In the genomic region with DNA sequence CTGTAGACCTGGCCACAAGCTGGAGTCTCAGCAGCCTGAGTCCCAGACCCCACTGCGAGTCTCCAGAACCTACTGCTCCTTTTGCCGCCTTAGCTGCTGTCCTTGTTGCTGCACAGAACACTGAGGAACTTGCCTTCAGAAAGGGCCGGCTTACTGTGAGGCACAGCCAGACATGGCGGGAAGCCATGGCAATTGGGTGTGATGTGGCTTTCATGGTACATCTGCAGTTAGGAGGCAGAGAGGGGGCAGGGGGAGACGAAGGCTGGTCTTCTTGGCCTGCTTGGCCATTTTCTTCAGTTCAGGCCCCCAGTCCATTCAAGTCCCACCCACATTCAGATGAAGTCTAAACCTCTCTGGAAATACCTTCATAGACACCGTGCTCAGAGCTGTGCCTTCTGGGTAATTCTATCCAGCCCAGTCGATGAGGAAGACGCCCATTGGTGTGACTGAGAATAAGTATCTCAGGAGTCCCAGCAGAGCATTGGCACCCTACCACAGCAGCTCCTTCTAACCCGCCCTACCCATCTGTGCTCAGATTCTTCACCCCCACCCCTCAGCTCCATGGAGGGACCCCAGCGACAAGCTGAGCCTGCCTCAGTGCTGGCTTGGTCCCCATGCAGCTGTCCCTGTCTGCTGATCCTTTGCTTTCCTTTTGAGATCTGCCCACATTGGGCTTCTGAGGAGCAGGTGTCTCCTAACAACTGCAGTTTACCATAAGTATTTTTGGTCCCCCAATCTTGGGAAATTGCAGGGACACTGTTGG, we compare ENCODE assay signal across 17 mouse cellular contexts. TPM values are rescaled to one million over a fixed set of nuclear protein-coding genes. Genes with fewer than 3 reads are reported as not detected.
DNase-seq lines count a peak whose midpoint lies in the region; ATAC-seq lines count a peak whose summit lies in the region.
"Had no signal": no experiment of that assay in that cellular context is flagged by ENCODE, and none has a peak within 500 bp of the region (broad histone marks: within the 10 kb centered on the region; RNA-seq: fewer than 3 reads in every experiment).

No protein-coding gene starts in this region.

- H3K9me3 ChIP-seq in forebrain, embryonic 13.5 days (replicated peaks) = no peaks in the 10 kb centered on the region
- H3K9me3 ChIP-seq in forebrain, embryonic 11.5 days (ENCODE audit: control insufficient read depth, low read length) = no peaks in the 10 kb centered on the region
- H3K9me3 ChIP-seq in intestine, embryonic 15.5 days = no peaks in the 10 kb centered on the region
- H3K9me3 ChIP-seq: liver, embryonic 12.5 days; neural tube, embryonic 12.5 days; stomach, embryonic 15.5 days had no signal

- no peak overlapping the region for H3K9ac ChIP-seq in forebrain, embryonic 13.5 days
- no peak overlapping the region for H3K9ac ChIP-seq in forebrain, embryonic 11.5 days (ENCODE audit: low read length)
- H3K9ac ChIP-seq in intestine, embryonic 15.5 days = no peak overlapping the region
- H3K9ac ChIP-seq: liver, embryonic 12.5 days; neural tube, embryonic 12.5 days; stomach, embryonic 15.5 days had no signal

- 79% methylated on average over 10 of the region's 10 CpGs for WGBS in forebrain, embryonic 13.5 days
- 88% methylated on average over 10 of the region's 10 CpGs for WGBS in forebrain, embryonic 11.5 days
- 85% methylated on average over 10 of the region's 10 CpGs for WGBS in intestine, embryonic 15.5 days

- H3K36me3 ChIP-seq in forebrain, embryonic 13.5 days (ENCODE audit: poor library complexity, severe bottlenecking) = no peaks in the 10 kb centered on the region
- no peaks in the 10 kb centered on the region for H3K36me3 ChIP-seq in forebrain, embryonic 11.5 days (ENCODE audit: control insufficient read depth, insufficient read depth, low read length)
- no peaks in the 10 kb centered on the region for H3K36me3 ChIP-seq in intestine, embryonic 15.5 days
- H3K36me3 ChIP-seq: heart, embryonic 10.5 days; liver, embryonic 12.5 days; neural tube, embryonic 12.5 days; stomach, embryonic 15.5 days had no signal

- no peak overlapping the region for H3K4me2 ChIP-seq in forebrain, embryonic 13.5 days
- H3K4me2 ChIP-seq in forebrain, embryonic 11.5 days (ENCODE audit: low read depth, low read length, severe bottlenecking) = no peak overlapping the region
- H3K4me2 ChIP-seq in intestine, embryonic 15.5 days (replicated peaks) = no peak overlapping the region
- H3K4me2 ChIP-seq: liver, embryonic 12.5 days; neural tube, embryonic 12.5 days; stomach, embryonic 15.5 days had no signal

- no peaks in the 10 kb centered on the region for H3K27me3 ChIP-seq in forebrain, embryonic 13.5 days
- H3K27me3 ChIP-seq in forebrain, embryonic 11.5 days (ENCODE audit: control insufficient read depth, insufficient read depth, low read length) = no peaks in the 10 kb centered on the region
- no peaks in the 10 kb centered on the region for H3K27me3 ChIP-seq in intestine, embryonic 15.5 days (replicated peaks)
- H3K27me3 ChIP-seq: liver, embryonic 12.5 days; neural tube, embryonic 12.5 days; stomach, embryonic 15.5 days had no signal

- H3K4me1 ChIP-seq in forebrain, embryonic 13.5 days = peaks cover 45% of the 10 kb centered on the region
- H3K4me1 ChIP-seq in forebrain, embryonic 11.5 days (replicated peaks; ENCODE audit: control insufficient read depth, insufficient read depth, low read length) = peaks cover 6% of the 10 kb centered on the region; the same call in 1 of the 2 replicates
- peaks cover 6% of the 10 kb centered on the region; the same call in 1 of the 2 replicates for H3K4me1 ChIP-seq in intestine, embryonic 15.5 days (replicated peaks)
- H3K4me1 ChIP-seq: liver, embryonic 12.5 days; megakaryocyte, embryonic 14.5 days had no signal

- H3K4me3 ChIP-seq in forebrain, embryonic 13.5 days = no peak overlapping the region
- H3K4me3 ChIP-seq in forebrain, embryonic 11.5 days (ENCODE audit: low read depth, low read length) = no peak overlapping the region
- H3K4me3 ChIP-seq in intestine, embryonic 15.5 days (replicated peaks) = no peak overlapping the region
- H3K4me3 ChIP-seq: heart, embryonic 10.5 days; liver, embryonic 12.5 days; megakaryocyte, embryonic 14.5 days; neural tube, embryonic 12.5 days; stomach, embryonic 15.5 days had no signal

- ATAC-seq in forebrain, embryonic 13.5 days = no peak; the same call in 1 of the 2 replicates
- no peak for ATAC-seq in forebrain, embryonic 11.5 days (replicated peaks; ENCODE audit: low FRiP score)
- no peak for ATAC-seq in megakaryocyte, adult 5-6 weeks (ENCODE audit: poor library complexity, severe bottlenecking)
- ATAC-seq in intestine, embryonic 15.5 days = no peak
- ATAC-seq: liver, embryonic 12.5 days had no signal

- peak overlapping the region; percentile 33; the same call in 1 of the 2 replicates for H3K27ac ChIP-seq in forebrain, embryonic 13.5 days
- H3K27ac ChIP-seq in forebrain, embryonic 11.5 days (ENCODE audit: low read depth, low read length) = no peak overlapping the region
- H3K27ac ChIP-seq in intestine, embryonic 15.5 days = no peak overlapping the region
- H3K27ac ChIP-seq: heart, embryonic 10.5 days; liver, embryonic 12.5 days; neural tube, embryonic 12.5 days; stomach, embryonic 15.5 days had no signal

- DNase-seq in forebrain, embryonic 11.5 days (ENCODE audit: low spot score) = no peak
- DNase-seq in left cerebral cortex, postnatal 10 days (ENCODE audit: extremely low spot score in 1 of 2, low spot score in 2 of 2) = peak; percentile 55 to 63
- DNase-seq in left cerebral cortex, adult 11 months (ENCODE audit: low spot score) = no peak
- DNase-seq in frontal cortex, postnatal 14 days (ENCODE audit: low spot score in 2 of 2) = peak; percentile 29 to 61
- peak; percentile 61 for DNase-seq in right cerebral cortex, postnatal 25 days
- DNase-seq: adrenal gland, adult 2 months; kidney, postnatal 10 days had no signal

- intact Hi-C loops in left cerebral cortex, postnatal 10 days (cut with DNase I) = loop anchor here (5.0 kb wide), 1 partner anchor 108 kb away; no protein-coding TSS in a partner anchor

RNA-seq across cellular contexts. Expression of a gene that starts 24.2 kb away (rescaled TPM):
- not detected in 2 replicates for polyA plus RNA-seq in forebrain, embryonic 13.5 days (2015; fragmentation: Nextera tagmentation; extraction: Ambion mirVana)
- polyA plus RNA-seq in forebrain, embryonic 11.5 days (2014; fragmentation: Nextera tagmentation; extraction: Ambion mirVana) = not detected in 2 replicates
- total RNA-seq in left cerebral cortex, postnatal 10 days (2021) = not detected
- not detected in 2 replicates for total RNA-seq in megakaryocyte, adult 5-6 weeks (2015)
- total RNA-seq in megakaryocyte, adult 5-6 weeks (2017) = not detected in 2 replicates
- polyA plus RNA-seq in intestine, embryonic 15.5 days (2015; fragmentation: Nextera tagmentation; extraction: Ambion mirVana) = not detected in 2 replicates
- total RNA-seq: adrenal gland, adult 2 months; hematopoietic stem cell, adult 5-6 weeks; MEL had no signal
- polyA plus RNA-seq: adrenal gland, adult 2 months; heart, embryonic 10.5 days; liver, embryonic 12.5 days; neural tube, embryonic 12.5 days; stomach, embryonic 15.5 days had no signal

RNA-seq across cellular contexts. Expression of a gene that starts 30.1 kb away (rescaled TPM):
- 8.1 and 8.7 TPM in 2 replicates for polyA plus RNA-seq in forebrain, embryonic 13.5 days (2015; fragmentation: Nextera tagmentation; extraction: Ambion mirVana)
- 6.7 and 7.1 TPM in 2 replicates for polyA plus RNA-seq in forebrain, embryonic 11.5 days (2014; fragmentation: Nextera tagmentation; extraction: Ambion mirVana)
- 10 to 100 TPM; 69.8 to 71.7 TPM for total RNA-seq in left cerebral cortex, postnatal 10 days (2021)
- total RNA-seq in megakaryocyte, adult 5-6 weeks (2015) = 22.4 and 23.3 TPM in 2 replicates
- 29.3 and 38.7 TPM in 2 replicates for total RNA-seq in megakaryocyte, adult 5-6 weeks (2017)
- 13.0 and 13.4 TPM in 2 replicates for polyA plus RNA-seq in intestine, embryonic 15.5 days (2015; fragmentation: Nextera tagmentation; extraction: Ambion mirVana)
- total RNA-seq: MEL had no signal

RNA-seq across cellular contexts. Expression of a gene that starts 35.7 kb away (rescaled TPM):
- 0.57 and 0.65 TPM in 2 replicates for polyA plus RNA-seq in forebrain, embryonic 13.5 days (2015; fragmentation: Nextera tagmentation; extraction: Ambion mirVana)
- polyA plus RNA-seq in forebrain, embryonic 11.5 days (2014; fragmentation: Nextera tagmentation; extraction: Ambion mirVana) = 0.76 TPM in 2 replicates
- total RNA-seq in left cerebral cortex, postnatal 10 days (2021) = 1 to 10 TPM; 1.6 to 3.4 TPM
- total RNA-seq in megakaryocyte, adult 5-6 weeks (2015) = not detected in 2 replicates
- not detected in 2 replicates for total RNA-seq in megakaryocyte, adult 5-6 weeks (2017)
- 0.36 and 1.1 TPM in 2 replicates for polyA plus RNA-seq in intestine, embryonic 15.5 days (2015; fragmentation: Nextera tagmentation; extraction: Ambion mirVana)
- total RNA-seq: hematopoietic stem cell, adult 5-6 weeks; MEL had no signal
- polyA plus RNA-seq: liver, embryonic 12.5 days had no signal

Comparison
In these comparisons a context has a peak if more than half of its experiments do, and no peak if none do; other contexts are left out.
1. DNase-seq: peak in left cerebral cortex, postnatal 10 days (2 of 2), frontal cortex, postnatal 14 days (2 of 2) and right cerebral cortex, postnatal 25 days (single experiment); none in forebrain, embryonic 11.5 days (single experiment) and left cerebral cortex, adult 11 months (single experiment).